Mouse (Mus musculus) CD4-positive, CD25-positive, alpha-beta regulatory T cell, adult 4 months (primary cell): ENCODE results near the gene Fbxl17. TPM values are rescaled to one million over a fixed set of nuclear protein-coding genes. Genes with fewer than 3 reads are reported as not detected.

Experiments
- ATAC-seq: one replicate; pipeline ENCODE4 v1.8.0; 2017
- polyA plus RNA-seq, 2 experiments: library from polyadenylated mRNA; unstranded; fragments of 100-300 nt; shearing (Covaris generic); gene quantifications; one replicate each; pipeline ENCODE4 v1.2.1; 2017

The Fbxl17 gene
- polyA plus RNA-seq, 2 experiments from 2014 or later, result 5.0 to 11.7 TPM

GRCm38 (mm10) chr17:63326227-63326626 lies 173.6 kb downstream of the Fbxl17 start:
- ATAC-seq, result no peak

DNA sequence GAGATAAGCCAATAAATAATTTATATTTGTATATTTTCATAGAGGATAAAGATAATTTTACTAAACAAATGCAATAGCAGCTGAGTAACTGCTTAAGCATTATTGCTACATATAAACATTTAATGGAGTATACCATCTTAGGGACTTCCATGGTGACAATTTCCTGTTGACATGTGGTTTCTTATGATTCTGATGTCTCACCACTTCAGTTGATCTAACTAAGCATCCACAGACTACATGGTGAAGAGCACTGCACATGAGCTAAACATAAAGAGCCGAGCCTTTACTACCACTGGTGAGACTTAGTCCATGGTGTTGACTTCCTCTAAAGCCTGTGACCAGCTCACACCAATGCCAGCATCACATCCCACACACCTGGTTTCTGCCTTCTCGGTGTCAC lies 175.1 kb downstream of the Fbxl17 start:
- peak; percentile 75 for ATAC-seq

DNA sequence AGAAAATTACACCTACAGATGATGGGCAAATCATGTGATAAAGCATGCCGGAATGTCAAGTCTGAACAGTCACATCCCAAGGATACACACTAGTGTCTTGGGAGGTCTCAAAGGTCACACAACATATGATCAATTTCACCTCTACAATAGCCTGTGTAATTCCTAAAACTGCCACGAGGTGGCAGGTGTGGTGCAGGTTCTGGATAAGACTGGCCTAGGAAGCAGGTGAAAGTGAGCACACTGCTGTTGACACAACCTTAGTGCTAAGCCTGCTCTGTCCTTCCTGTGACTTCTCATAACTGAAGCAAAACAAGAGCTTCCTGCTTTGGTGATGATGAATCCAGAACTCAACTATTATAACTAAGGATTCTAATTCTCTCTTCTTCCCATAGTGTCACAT lies 175.8 kb downstream of the Fbxl17 start:
- peak; percentile 91 for ATAC-seq

- ATAC-seq, result no peak
Measured at GRCm38 (mm10) chr17:63322846-63323245, 177.0 kb downstream of the Fbxl17 start.

- ATAC-seq, result no peak
Measured at GRCm38 (mm10) chr17:63321290-63321689, 178.5 kb downstream of the Fbxl17 start.

- ATAC-seq, result no peak
Measured at GRCm38 (mm10) chr17:63317518-63317917, 182.3 kb downstream of the Fbxl17 start.

DNA sequence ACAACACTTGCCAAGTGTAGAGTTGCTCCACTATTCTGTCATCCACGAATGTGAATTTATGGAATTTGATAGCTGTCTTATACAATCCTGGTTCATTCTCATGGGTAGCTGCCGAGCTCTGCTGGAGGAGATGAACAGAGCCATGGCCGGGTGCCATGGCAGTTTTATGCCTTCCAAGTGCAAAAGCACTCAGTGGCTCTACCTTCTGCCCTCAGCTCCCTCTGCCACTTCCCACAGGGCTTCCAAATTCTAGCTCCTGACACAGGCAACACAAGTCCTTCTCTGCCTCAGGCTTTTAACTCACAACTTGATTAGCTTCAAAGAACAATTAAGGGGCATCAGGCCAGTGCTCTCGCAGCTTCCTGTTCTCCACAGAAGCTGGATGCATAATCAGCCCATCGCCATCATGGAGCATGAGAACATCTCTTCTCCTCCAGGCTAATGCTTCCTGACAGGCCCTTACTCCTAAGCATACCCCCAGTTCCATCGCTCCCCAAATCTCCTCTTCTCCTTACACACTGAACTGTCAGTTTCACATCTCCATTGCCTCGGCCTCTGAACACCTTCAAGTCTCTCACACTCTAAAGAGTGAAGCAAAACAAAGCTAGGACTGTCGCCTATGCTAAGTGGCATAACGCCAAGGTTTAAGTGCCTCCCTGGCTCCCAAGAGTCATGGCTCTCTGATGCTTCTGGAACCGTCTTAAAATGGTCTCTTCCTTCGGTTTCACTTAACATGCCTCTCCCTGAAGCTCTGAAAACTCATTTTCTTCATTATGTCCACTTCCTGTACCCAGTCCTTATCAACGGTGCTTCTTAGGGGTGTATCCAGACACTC lies 184.0 kb downstream of the Fbxl17 start:
- ATAC-seq, result no peak

DNA sequence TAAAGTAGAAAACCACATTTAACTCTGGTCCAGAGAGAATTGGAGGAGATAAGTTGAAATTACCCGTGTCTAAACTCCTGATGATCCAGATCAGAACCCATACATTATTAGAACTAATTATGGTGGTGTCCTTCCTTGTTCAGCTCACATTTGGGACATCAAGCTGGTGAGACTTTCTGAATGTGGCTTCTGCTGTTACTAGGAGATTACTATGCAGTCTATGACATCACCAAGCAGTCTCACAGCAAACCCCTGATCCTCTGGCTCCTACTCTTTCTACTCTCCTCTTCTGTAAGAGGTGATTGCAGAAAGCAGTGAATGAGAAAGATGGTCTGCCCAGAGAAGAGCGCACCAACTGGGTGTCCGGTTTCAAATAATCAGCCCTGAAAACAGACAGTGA lies 187.0 kb downstream of the Fbxl17 start:
- ATAC-seq, result no peak

DNA sequence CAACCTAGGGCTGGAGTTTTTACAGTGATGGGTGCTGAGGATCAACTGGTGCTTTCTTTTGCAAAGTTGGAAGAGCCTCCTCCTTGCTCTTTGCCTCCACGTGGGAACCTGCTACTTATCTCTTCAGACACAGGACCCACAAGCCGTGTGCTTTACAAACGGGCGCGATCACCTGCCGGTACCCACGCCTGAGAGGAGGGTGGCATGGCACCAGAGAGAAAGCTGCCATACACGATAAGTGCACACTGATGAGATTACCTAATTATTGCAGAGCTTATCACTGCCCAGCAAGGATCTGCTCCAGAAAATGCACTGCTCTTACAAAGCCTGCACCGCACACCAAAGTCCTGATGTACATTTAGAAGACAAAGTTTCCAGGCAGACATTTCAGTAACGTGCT lies 187.5 kb downstream of the Fbxl17 start:
- no peak for ATAC-seq

DNA sequence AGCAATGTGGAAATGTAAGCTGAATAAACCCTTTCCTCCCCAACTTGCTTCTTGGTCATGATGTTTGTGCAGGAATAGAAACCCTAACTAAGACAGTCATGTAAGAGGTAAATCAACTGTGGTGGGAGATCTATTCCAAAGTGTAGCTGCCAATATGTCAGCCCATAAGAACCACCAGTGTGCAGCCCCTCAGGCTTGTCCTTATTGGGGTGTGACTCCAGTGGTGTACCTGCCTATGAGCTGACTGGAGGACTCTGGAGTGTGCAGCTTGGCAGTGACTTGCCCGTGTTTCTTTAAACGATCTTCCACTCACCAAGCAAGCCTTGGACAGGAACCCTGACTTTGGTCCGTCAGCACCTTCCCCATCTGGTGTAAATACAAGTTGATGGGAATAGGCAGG lies 188.2 kb downstream of the Fbxl17 start:
- ATAC-seq, result no peak

DNA sequence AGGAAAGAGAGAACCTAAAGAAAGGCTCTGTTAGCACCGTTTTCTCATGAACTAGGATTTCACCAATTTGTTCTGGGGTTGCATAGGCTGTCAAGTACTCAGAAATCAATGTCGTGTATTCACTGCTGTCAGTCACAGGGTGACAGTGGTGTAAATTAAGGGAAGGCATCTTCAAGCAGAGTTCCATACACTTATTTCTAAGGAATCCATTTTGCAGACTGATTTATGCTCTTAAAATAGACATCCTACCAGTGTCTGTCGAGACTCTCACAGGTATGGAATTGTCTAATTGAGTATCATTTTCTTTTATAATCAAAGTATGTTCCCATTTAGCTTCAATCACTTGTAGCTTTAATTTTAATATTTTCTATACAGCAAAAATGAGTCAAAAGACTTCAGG lies 189.8 kb downstream of the Fbxl17 start:
- ATAC-seq, result no peak

DNA sequence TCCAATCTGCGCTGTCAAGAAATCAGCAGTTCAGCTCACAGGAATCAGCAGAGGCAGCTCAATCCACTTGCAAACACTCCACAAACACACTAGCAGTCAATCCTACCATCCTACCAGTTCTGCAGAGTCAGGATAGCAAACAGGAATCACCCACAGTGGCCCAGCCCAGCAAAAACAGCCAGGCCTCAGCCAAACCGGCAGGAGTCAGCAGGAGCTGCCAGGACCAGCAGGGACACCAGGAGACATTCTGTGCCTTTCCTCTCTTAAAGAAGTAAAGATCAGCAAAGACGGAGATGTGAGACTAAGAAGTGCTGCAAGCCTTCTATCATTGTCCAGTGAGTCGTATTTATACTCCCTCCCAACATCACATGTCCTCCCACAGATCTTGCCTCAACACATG lies 196.0 kb downstream of the Fbxl17 start:
- no peak for ATAC-seq

DNA sequence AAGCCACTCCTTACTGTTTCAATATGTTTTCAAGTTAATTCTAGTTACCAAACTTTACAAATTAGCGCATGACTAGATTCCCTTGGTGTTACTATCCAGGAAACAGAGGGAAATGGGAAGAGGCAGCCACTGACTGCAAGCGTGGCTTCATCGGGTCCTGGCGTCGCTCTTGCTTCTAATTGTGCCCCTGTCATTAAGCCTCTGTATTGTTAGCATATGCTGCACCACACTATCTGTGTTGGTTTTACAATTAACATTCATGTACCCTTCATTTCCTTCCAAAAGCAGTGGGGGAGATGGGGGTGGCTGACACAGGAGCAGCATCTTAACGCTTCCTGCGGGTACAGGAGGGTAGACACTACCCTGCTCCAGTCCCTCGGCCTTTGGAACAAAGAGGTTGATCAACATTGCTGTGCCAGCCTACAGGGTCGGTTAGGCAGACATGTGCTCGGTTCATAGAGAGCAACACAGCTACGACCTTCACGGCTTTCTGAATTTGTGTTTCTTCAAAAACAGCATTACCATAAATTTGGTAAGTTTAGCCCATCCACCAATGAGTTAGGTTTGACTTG lies 197.9 kb downstream of the Fbxl17 start:
- no peak for ATAC-seq

GRCm38 (mm10) chr17:63295471-63295870 lies 204.3 kb downstream of the Fbxl17 start:
- ATAC-seq, result peak; percentile 71

GRCm38 (mm10) chr17:63294961-63295360 lies 204.9 kb downstream of the Fbxl17 start:
- ATAC-seq, result peak; percentile 26

- no peak for ATAC-seq
Measured at GRCm38 (mm10) chr17:63293979-63294378, 205.8 kb downstream of the Fbxl17 start.

- no peak for ATAC-seq
Measured at GRCm38 (mm10) chr17:63289317-63289913, 210.4 kb downstream of the Fbxl17 start.

DNA sequence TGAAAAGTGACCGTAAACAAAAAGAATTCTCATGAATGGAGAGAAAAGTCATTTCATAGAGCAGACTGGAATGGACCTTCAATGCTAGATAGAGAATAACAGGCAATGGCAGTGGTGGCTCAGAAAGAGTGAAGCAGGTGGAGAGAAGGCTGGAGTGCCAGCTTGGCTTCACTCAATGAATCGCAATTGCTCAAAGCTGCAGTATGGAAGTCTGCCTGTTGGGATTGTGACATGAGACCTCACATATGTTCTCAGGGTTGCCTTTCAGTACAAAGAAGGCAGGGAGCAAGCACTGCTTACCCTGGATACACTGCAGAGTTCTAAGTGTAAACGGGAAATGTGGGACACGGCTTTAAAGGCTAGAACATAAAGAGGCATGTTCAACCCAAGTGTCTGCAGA lies 211.0 kb downstream of the Fbxl17 start:
- ATAC-seq, result no peak

DNA sequence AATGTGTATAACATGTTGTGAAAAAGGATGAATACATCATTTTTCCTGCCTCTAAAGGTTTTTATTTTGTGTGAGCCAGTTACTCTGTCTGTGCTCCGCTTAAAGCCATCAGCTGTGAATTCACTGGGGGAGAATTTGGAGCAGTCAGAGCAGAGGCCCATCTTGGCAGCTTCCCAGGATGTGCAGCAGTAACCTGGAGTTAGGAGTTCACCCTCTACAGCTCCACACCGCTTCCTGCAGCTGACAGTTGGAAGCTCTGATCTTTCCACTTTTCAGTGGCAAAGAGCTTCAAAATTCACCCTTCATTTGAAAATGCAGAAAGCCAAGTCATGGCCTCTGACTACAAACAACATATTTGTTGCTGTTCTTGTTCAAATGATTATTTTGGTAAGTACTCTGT lies 212.4 kb downstream of the Fbxl17 start:
- ATAC-seq, result no peak

DNA sequence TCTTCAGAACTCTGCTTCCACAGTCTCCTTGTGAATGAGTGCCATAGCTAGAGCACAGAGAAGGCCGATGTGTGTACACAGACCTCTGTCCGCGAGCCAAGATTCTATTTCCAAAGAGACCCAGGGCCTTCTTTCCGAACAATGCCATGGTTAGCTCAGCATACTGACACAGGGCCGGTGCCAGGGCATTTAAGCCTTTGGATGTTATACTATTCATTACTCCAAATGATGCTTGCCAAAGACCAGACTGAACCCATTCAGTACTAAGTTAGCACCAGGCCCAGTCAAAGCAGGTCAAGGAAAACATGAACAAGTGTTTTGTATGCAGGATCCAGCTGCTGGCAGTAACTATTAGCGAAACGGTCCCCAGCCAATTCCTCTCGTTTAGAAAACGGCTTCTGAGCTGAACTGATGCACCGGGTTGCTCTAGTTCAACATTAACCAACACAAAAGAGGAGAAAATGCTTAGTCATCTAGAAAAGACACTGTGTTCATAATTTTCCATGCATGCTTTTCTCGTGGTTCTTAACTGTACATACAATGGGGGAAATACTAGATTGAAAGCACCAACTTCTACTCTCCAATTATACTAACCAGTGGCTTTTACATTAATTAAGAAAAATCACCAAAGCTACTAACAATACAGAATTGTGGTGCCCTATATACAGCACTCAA lies 214.4 kb downstream of the Fbxl17 start:
- no peak for ATAC-seq

- ATAC-seq, result no peak
Measured at GRCm38 (mm10) chr17:63284074-63284473, 215.7 kb downstream of the Fbxl17 start.

DNA sequence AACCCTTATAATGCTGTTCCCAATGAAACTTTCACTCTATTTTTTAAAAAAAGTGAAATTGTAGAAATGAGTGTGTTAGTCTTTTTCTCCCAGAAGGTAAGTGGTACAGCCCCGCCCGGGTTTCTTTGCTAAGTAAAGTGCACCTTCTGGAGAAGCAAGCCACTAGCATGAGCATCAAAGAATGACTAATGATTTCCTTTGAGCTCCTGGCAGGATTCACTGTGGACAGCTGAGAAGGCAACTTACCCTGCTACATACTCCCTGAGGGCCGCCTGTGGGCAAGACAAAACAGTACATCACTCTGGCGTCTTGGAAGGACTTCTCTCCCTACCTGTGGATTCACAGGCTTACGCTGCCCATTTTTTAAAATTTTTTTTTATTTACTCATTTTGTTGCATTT lies 217.8 kb downstream of the Fbxl17 start:
- no peak for ATAC-seq

DNA sequence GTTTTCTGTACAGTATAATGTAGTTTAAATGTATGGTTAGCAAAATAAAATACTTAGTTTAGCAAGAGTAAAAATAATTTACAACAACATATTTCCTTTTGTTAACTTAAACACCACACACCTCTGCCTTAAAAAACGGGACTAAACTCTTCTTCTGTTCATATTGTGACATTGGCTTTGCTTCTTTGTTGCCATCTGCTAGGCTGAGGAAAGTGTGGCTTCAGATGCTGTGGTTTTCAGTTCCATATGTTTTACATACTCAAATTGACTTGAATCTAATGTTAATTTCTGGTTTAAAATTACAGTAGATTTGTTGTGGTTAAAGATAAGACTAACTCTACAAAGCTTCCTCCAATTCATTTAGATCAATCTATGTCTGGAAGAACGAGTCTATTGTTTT lies 218.8 kb downstream of the Fbxl17 start:
- ATAC-seq, result no peak

DNA sequence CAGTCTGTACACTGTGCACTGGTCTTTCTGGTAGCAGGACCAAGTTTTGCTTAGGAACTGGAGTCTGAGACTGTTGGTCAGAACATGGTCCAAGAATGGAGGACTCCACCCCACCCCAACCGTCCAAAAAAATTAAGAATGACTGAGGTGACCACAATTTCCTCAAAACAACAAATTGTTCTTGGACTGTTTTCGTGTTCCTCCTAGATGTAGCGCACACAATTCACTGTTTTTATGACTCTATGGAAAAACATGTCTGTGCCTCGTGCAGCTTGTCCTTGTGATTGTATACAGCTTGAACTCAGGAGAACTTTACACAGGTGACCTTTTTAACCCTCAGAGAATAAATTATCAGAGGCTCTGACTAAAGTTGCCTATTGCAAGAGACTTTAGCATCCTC lies 220.7 kb downstream of the Fbxl17 start:
- ATAC-seq, result no peak
